Mouse (Mus musculus) gastrocnemius, postnatal 36 days (tissue): ENCODE measurements at regions not wholly inside any gene's neighbourhood (a gene's known extent, or its start where the extent isn't known, plus 50 kb on each side); places are given as distances from the start of the nearest gene placed in this dataset.

Experiments
- DNase-seq, 2 experiments: peaks; one replicate each; pipeline ENCODE4 v3.0.0; 2022
- intact Hi-C: fragments of 180-260 bp; cut with DNase I; formaldehyde crosslinking; loops from one replicate; pipeline ENCODE4 v1.15.1; 2025

GRCm38 (mm10) chr12:71476238-71476637 is 166.6 kb downstream of the Dact1 start:
- no peak for DNase-seq
- intact Hi-C loops, result no loop called here

GRCm38 (mm10) chr12:71477691-71478090 is 168.0 kb downstream of the Dact1 start:
- intact Hi-C loops, result no loop called here
- no peak for DNase-seq

- intact Hi-C loops, result no loop called here
- DNase-seq, result no peak
These were observed 171.7 kb downstream of the Dact1 start for GRCm38 (mm10) chr12:71481371-71481770.

GRCm38 (mm10) chr12:71481899-71482593 is 172.4 kb downstream of the Dact1 start:
- DNase-seq, result no peak
- intact Hi-C loops, result no loop called here

GRCm38 (mm10) chr12:71482619-71483018 is 172.9 kb downstream of the Dact1 start:
- DNase-seq, result no peak
- intact Hi-C loops, result no loop called here

GRCm38 (mm10) chr12:71483536-71484165 is 174.0 kb downstream of the Dact1 start:
- intact Hi-C loops, result no loop called here
- no peak for DNase-seq

- DNase-seq, result no peak
- intact Hi-C loops, result no loop called here
These were observed 174.6 kb downstream of the Dact1 start for GRCm38 (mm10) chr12:71484286-71484685.

- no peak for DNase-seq
- intact Hi-C loops, result no loop called here
These were observed 176.4 kb downstream of the Dact1 start for GRCm38 (mm10) chr12:71486078-71486477.

- intact Hi-C loops, result no loop called here
- DNase-seq, result no peak
These were observed 178.1 kb downstream of the Dact1 start for GRCm38 (mm10) chr12:71487591-71488435.

GRCm38 (mm10) chr12:71489295-71489694 is 179.6 kb downstream of the Dact1 start:
- intact Hi-C loops, result no loop called here
- no peak for DNase-seq

- no peak for DNase-seq
- intact Hi-C loops, result no loop called here
These were observed 185.2 kb downstream of the Dact1 start for GRCm38 (mm10) chr12:71494803-71495293.

GRCm38 (mm10) chr12:71498246-71499029 is 188.8 kb downstream of the Dact1 start:
- intact Hi-C loops, result no loop called here
- DNase-seq, result no peak

GRCm38 (mm10) chr12:71501299-71501810 is 191.7 kb downstream of the Dact1 start:
- intact Hi-C loops, result loop anchor here (5.0 kb wide), 1 partner anchor 189 kb away; no protein-coding TSS in a partner anchor
- no peak for DNase-seq

- intact Hi-C loops, result loop anchor here (5.0 kb wide), 1 partner anchor 191 kb away; no protein-coding TSS in a partner anchor
- DNase-seq, result no peak
These were observed 193.6 kb downstream of the Dact1 start for GRCm38 (mm10) chr12:71503265-71503664.

GRCm38 (mm10) chr12:71506206-71506605 is 196.5 kb downstream of the Dact1 start:
- no peak for DNase-seq
- intact Hi-C loops, result no loop called here

GRCm38 (mm10) chr12:71506716-71507115 is 197.0 kb downstream of the Dact1 start:
- DNase-seq, result no peak
- intact Hi-C loops, result no loop called here

GRCm38 (mm10) chr12:71512915-71513612 is 203.4 kb downstream of the Dact1 start:
- intact Hi-C loops, result loop anchor here (5.0 kb wide), 1 partner anchor 474 kb away; no protein-coding TSS in a partner anchor
- DNase-seq, result no peak

GRCm38 (mm10) chr12:71519520-71519919 is 209.8 kb downstream of the Dact1 start:
- DNase-seq, result no peak
- intact Hi-C loops, result no loop called here

- intact Hi-C loops, result loop anchor here (5.0 kb wide), 1 partner anchor 100 kb away; no protein-coding TSS in a partner anchor
- DNase-seq, result no peak
These were observed 212.3 kb downstream of the Dact1 start for GRCm38 (mm10) chr12:71521936-71522335.
